Mouse (Mus musculus): ENCODE measurements at regions not wholly inside any gene's neighbourhood (a gene's known extent, or its start where the extent isn't known, plus 50 kb on each side); places are given as distances from the start of the nearest gene placed in this dataset.
A peak's percentile ranks its signal among the peaks of the same experiment; 100 is the strongest.

DNA sequence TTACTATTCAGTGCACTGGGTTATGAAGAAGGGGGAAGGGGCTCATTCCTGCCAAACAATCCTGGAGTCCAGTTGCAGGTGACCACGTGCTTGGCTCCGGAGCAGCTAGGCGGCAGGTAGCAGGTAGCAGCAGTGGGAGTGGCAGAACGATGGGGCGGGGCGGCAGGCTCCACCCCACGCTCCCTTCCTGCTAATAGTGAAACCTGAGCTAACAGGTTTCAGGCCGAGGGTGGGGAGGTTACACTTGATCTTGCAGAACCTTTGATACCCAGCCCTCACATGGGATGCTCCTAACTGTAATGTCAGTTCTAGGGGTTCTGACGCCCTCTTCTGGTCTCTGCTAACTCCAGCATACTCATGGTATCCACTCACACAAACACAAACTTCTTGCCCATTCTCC lies 253.5 kb upstream of the Daam1 start:
- ATAC-seq, result peak; percentile 43

DNA sequence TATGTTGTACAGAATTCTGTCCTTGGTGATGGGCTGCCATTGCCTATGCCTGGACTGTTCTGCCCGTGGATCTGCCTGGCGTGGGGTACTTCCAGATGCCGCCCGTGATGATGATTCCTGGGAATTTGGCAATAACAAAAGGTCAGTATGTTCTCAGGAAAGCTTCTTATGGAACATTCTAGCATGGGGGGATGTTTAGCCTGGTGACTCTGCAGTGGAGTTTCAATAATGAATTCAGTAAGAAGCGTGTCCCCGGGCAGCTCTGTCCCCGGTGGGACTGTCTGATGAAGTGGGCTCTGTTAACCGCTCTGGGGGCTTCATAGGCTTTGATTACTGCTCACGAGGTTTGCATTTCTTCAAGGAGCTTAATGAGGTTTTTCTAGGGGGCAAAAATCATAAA lies 252.9 kb upstream of the Daam1 start:
- no peak for ATAC-seq

DNA sequence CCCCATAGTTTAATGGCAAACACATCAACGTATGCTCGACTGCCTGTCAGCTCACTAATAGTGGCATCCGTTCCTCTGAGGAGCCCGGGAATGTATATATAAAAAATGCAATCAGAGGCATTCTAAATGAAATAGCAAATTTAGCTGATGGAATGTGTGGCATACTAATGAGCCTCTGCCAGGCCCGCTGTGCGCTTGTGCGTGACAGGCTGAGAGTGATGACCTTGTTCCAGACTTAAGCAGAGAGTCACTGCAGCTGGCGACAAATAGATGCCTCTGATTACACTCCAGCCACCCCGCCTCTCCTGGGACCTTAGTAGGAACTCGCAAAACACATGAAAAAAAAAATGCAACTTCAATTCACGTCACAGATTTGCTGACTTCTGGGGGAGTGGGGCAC lies 252.0 kb upstream of the Daam1 start:
- no peak for ATAC-seq

DNA sequence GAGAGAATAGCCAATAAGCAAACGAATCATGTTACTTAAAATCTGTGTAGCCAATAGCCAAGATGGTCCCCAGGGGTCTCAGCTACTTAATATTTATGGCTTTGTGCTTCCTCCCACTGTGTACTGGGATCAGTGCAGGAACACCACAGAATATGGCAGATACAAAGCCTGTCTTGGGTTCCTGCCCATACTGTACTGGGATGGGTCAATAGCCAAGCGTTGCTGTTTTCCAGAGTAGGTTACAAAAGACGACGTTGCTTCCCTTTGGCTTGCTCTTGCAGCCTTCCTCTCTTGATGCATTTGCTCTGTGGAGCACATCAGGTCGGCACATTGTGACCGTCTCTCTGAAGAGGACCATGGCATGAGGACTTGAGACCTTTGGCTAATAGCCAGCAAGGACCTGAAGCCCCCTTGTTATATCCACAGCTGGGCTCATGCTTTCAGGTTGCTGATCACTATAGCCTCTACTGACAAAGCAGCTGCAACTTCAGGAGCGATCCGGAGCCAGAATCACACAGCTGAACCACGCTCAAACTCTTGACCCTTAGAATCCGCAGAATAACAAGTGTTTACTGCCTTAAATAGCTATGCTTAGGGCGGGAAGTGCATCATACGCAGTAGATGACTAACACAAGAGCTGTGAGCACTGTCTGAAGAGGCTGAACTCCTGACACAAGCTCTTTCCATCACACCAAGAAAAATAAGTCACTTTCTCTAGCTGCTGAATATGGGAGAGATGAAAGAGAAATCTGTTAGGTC lies 250.2 kb upstream of the Daam1 start:
- no peak for ATAC-seq

DNA sequence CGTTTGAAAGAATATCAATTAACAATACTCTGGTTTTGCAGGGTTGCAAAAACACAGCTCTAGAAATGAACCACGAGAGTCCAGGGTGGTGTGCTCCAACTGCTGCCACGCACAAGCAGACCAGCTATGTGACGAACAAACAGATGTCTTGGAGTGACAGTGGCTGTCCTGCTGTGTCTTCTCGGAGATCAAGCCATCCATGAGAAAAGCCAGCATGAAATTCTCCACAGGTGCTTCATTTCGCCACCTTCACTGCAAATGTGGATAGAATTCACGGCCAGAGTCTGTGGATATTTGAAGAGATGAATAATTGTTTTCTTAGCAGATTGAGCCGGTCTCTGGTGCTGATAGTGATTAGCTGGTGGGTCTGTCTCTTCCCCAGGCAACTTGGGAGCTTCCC lies 246.3 kb upstream of the Daam1 start:
- ATAC-seq, result no peak

DNA sequence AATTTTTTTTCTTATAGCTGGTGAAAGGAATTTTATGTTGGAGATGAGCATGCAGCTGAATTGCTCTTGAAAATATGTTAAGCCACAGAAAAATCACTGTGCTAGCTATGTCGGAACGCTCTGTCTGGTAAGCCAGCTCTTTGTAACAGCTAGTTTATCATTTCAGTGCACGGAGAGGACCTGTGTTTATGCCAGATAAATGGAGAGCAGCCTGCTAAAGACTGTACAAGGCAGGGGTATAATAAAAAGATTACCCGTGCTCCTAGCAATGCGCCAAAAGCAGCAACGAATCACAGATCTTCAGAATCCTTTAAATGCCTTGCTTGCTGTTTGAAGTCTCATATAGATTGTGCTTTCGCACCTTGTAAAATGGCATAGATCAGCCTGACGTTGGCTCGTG lies 232.2 kb upstream of the Daam1 start:
- no peak for ATAC-seq

DNA sequence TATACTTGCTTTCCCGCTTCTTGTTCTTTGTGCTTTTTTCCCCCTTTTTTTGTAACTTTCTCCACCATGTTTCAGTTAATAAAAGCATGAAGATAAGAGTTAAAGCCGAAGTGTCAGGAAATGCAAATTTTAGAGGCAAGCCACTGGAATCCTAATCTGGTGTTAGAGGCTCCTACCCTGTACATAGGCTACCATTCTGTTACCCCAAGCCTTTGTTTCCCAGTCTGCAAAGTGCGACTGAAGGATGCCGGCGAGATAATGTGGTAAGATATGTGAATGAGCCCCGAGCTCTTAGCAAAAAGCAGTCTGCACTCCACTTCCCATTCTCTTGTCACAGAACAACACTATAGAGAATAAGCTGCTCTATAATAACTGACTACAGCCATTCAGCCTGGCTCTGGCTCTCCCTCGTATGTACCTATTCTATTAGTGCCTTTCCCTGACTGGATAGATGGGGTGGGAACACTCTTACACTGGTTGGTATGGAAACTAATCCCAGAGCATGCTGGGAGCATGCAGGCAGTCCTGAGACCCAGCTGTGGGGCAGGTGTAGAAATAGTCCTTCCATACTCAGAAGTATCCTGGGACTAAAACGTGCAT lies 229.7 kb upstream of the Daam1 start:
- no peak for ATAC-seq

DNA sequence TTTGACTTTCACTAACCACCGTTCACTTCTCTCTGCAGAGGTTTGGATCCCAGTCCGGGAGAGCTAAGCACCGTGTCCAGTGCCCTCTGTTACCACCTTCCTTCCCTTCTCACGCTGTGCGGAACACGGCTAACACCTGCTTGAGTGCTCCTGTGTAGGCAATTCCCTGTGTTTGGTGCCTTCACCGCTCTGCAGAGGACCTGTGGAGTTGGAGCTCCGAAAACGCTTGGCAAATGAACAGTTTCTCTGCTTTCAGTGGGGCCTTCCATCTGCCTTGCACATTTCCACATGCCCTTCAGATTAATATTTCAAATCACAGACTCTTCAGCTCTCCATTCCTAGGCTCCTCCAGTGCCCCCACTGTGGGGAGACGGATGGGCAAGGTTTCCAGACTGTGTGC lies 227.7 kb upstream of the Daam1 start:
- ATAC-seq, result no peak

DNA sequence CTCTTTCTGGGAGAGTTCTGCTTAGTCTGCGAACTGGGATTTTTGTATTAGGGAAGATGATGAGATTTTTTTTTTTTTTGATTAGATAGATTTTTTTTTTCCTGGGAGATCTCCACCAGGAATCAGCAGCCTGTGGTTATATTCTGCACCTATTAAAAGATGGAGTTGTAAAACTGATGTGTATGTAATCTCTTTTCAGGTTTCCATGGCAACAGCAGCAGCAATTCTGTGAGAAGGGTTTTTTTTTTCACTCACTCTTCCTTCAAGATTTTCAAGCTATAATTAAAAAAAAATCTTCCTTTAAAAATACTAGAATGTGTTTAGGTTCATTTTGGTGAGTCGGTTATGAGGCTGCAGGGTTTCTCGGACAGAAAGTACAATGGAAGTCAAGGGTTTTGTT lies 224.5 kb upstream of the Daam1 start:
- ATAC-seq, result no peak

DNA sequence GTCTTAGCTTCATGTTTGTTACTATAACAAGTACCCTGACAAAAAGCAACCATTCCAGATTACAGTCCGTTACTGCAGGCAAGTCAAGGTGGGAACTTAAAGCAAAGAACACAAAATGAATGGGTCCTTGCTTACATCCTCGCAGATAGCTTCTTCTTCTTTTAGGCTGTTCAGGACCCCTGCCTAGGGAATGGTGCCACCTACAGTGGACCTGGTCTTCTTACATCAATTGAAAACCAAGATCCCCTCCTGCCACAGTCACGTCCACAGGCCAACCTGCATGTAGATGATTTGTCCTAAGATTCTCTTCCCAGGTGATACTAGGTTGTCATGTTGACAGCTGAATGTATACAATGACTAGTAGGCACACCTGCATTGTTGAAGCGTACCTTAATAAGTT lies 222.9 kb upstream of the Daam1 start:
- no peak for ATAC-seq

DNA sequence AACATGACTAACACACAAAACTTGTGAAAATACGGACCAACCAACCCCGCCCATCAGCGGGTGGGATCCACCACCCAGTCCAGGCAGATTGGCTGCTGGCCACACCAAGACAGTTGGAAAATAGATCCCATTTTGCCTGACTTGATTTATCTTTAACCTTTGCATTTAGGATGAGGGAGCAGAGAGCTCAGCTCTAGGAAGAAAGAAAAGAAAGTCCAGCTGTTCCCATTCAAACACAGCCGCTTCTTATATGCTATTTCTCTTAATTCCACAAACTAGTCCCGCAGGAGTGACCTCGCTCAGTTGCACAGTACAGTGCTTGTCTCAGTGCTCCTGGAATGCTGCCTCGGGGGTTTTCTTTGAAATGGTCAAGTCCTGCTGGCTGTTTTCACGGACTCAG lies 217.6 kb upstream of the Daam1 start:
- ATAC-seq, result no peak

DNA sequence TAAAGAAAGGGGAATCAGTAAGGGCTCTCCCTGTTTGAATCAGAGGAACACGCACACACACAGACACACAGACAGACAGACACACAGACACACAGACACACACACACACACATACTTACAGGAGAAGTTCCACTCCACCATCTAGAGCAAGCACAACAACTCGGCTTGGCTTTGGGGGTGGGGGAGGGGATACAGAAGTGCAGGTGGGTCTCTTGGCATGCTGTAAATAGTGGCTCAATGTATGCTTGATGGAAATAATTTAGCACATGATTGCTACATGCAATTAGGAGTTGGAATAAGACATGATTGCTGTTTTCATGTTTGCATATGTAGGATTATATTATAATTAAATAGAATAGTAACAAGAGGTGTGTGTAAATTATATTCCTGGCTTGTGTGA lies 215.9 kb upstream of the Daam1 start:
- no peak for ATAC-seq

DNA sequence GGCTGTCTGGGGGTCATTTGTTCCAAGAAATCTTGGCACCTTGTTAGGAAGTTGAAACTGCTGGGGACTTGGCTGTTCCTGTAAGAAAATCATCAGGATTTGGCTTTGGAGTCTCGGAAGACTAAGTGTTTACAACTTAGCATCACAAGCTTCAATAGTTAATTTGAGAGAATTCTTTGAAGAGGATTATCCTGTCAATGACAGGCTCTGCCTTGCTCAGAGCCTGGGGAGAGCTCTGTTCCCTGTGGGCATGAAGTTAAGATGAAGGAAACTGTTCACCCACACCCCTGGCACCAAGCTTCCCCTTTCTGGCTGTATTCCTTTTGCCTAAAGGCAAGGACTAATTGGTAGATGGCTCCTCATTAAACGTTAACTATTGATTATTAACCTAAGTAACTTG lies 215.5 kb upstream of the Daam1 start:
- ATAC-seq, result no peak

DNA sequence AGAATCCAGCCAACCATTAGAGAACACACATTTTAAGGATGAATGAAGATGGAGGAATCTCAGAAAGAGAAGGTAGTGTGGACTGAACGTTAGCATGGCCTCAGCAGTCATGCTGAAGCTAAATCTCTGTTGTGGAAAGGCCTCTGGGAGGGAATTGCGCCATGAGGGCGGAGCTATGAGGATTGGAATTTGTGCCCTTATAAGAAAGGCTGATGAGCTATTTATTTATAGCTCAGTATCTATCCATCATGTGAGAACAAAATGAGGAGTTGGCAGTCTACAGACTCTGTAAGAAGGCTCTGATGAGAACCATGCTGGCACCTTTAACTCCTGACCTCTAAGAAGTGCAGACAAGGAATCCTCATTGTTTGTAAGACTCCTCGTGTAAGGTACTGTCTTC lies 214.8 kb upstream of the Daam1 start:
- ATAC-seq, result no peak

DNA sequence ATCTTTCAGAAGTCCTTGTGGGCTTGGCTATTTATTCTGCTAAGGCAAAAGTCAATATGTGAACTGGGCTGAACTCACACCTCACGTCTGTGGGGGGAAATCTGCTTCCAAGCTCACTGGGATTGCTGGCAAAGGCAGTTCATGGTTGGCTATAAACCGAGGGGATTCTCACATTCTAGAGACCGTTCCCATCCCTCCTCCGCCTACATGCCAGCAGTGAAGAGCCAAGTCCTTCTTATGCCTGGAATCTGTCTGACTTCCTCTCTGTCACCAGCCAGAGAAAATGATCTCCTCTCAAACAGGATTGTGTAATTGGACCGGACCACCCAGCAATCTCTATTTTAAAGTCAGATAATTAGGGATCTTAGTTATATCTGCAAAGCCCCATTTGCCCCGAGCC lies 212.4 kb upstream of the Daam1 start:
- no peak for ATAC-seq

DNA sequence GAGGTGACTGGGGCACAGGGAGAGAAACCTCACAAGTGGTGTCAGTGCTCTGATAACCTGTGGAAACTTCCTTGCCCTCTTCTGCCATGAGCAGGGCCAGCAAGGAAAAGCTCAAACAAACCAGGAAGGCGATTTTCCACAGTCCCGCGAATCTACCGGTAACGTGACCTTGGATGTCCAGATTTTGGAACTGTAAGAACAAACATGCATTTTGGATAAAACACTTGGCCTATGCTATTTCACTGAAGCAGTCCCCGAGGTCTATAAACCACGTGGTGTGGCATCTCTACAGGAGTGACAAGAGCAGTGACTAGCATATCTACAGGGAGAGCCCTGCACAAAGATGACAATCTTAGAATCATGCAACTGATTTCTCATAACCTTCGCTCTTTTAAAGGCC lies 211.9 kb upstream of the Daam1 start:
- ATAC-seq, result no peak

DNA sequence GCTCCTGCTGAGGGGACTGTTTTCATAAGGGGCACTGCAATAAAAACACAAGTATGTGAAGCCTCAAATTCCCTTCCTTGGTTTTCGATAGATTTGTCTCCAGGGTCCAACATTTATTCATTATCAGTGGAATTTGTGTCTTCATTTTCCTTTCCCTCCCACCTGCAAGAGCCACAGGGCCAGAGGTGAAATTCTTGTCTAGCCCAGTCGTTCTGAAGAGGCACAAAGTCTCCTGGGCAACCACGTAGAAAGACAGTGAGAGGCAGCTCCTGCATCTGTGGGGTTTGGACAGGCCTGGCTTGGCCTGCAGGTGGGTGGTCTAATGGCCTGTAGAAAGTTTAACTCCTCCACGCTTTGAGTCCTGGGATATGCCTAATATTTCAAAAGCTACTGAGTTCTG lies 211.3 kb upstream of the Daam1 start:
- no peak for ATAC-seq

DNA sequence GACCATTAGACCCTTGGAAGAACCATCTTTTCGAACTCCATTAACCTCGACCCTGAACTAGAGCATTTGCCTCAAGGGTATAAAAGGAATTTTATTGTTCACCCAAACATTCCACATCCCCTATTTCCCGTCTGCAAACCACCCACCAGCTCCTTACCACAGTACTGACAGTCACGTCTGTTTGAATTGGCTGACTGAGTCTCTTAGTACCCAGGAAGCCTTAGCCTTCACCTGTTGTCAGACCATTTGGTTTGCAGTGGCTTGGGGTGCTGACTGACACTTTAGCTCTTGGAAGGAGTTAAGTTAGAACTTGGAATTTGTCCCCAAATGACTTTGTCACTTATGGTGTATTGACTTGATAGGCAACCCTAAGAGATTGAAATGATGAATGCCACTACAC lies 209.3 kb upstream of the Daam1 start:
- no peak for ATAC-seq

DNA sequence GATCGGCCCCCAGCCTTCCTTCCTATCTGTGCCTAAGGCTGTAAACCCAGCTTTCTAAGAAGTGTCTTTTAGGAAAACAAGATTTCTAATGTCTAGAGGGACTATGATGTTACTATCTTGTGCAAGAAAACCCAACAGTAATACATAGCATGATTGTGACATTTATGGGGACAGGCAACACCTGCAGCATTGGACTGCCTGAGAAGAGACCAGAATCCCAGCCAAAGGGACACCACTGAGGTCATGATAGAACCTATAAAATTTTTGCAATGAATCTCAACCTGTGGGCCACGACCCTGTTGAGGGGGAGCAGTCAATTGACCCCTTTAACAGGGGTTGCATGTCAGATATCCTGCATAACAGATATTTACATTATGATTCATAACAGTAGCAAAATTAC lies 208.1 kb upstream of the Daam1 start:
- no peak for ATAC-seq

DNA sequence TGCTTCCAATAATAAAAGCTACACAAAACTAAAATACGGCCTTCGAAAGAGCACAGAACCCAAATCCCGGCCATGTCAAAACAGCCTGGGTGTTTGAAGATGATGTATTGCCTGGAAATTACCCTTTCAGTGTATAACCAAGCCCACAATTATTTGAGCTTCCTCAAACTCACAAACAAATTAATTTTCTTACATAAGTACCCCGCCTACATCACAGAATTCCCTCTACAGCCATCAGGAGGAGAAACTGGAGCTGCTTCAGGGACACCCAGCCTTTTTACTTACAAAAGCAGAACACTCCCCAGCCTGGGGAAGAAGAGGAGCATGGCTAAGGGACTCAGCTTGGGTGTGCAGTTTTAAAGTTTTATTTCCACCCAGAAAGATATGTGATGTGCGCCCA lies 207.6 kb upstream of the Daam1 start:
- ATAC-seq, result no peak

DNA sequence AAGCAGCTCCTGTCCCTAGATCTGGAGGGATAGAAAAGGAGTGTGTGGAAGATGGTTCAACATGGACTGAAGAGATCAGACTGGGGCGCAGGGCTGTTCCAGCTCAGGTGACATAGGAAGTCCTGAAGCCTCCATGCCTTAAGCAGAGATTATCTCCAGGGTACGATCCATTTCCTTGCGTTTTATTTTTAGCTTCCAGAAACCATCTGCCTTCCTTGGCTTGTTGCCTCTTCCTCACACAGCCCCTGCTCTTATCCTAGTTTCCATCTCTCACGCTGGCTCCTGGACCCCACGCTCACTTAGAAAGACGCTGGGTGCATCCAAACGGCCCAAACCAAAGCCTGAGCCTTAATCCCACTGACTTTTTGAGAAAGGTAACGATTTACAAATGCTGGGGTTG lies 206.8 kb upstream of the Daam1 start:
- ATAC-seq, result no peak

DNA sequence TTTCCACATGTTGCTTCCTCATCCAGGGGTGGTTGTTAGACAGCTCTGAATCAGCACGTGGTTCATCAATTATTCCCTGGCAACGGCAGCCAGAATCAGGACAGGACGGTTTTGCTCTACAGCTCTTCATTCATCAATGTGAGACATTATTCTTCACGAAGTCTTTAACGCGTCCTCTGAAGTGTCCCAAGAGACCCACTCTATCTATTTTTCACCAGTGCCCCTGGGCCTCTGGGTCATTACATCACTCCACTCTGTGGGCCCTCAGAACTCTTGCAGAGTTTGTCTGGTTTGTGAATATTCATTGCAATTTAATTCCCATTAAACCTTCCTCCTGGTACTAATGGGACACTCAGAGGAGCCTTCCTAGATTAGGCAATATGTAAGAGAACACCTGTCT lies 206.2 kb upstream of the Daam1 start:
- no peak for ATAC-seq

DNA sequence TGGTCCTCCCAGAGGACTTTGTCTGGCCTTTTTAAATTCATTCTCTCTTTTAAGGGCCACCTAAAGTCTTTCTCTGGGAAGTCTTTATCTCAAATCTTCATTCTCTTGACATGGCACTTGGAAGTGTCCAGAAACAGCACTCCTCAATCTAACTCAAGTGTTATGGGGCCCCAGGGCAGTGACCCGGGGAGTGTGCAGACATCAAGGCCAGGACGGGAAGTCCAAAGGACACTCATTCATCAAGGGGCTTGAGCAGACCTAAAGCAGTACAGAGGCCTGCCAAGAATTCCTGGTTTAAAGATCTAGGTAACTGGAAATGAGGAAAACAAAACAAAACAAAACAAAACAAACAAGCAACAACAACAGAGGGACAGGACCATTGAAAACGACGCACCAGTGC lies 205.8 kb upstream of the Daam1 start:
- no peak for ATAC-seq

DNA sequence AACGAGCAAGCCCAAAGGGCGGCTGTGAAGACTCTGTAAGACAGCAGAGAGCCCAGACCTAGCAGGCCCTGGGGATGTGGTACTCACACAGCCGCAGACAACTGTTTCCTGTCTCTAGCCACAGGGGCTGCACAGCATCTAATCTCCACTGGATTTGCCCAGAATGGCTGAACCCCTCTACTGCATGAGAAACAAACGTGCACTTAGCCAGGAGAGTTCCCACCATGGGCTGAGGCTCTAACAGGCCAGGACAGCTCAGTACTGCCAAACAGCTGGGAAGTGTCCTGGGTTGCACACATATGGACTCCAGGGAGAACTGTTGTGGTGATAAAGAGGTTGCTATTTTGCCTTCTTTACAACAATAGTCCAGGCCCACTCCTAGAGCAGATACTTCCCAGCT lies 204.1 kb upstream of the Daam1 start:
- ATAC-seq, result no peak
